Mouse (Mus musculus) T-cell, adult 2 months (primary cell): Measurements from ENCODE around the gene Pcyt1b.
A peak's percentile ranks its signal among the peaks of the same experiment; 100 is the strongest.

ENCODE experiments used
- DNase-seq: peaks from one replicate; pipeline ENCODE4 v3.0.0; 2022; ENCODE audit warnings: low spot score

Gene Pcyt1b

DNA sequence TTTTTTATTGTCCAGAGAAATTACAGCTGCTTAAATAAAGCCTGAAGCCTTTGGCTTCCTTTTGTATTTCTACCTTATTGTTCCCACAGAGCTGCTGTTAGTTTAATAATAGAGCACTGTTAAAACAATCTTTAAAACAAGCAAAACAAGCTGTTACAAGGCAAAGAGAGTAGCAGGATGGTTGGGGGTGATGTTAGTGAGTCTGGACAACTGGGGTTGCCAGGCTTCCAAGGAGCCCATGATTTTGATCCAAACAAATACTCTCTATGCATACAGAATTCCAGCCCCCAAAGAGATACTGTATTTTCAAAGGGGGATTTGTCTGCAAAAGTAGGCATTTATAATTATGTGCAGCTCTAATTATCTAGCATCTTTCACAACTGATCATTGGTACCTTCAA, 77.7 kb downstream of the Pcyt1b start:
- no peak for DNase-seq

DNA sequence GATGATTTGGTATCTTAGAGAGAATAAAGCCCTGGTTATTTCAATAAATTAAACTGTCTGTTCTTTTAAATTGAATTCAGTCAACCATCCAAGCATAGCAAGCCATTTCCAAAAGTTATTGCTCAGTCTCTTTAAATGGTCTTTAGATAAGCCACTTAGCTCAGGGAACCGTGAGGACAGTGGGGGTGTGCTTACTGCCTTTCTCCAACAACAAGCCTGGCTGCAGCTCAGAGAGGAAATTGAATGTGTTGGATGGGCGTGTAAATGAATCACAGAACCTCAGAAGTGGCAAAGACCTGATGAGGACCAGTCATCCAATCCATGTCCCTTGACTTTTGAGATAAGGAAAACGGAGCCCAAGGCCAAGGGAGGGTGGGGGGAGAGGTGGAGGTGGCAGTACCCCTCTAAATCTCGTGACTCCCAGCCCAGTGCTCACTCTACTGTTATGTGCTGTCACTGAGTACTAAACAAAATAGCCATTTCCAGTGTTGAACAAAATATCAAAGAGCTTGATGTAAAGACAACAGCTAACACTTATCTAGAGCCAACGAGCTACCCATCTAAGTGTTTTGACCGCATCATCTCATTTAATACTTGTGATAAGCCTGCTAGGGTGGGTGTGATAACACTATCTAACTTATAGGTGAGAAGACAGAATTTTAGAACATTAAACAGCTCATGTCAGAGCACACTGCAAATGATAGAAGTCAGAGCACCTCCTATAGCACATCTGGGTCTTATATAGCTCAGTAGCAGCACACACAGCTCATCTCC, 78.5 kb downstream of the Pcyt1b start:
- DNase-seq: no peak

DNA sequence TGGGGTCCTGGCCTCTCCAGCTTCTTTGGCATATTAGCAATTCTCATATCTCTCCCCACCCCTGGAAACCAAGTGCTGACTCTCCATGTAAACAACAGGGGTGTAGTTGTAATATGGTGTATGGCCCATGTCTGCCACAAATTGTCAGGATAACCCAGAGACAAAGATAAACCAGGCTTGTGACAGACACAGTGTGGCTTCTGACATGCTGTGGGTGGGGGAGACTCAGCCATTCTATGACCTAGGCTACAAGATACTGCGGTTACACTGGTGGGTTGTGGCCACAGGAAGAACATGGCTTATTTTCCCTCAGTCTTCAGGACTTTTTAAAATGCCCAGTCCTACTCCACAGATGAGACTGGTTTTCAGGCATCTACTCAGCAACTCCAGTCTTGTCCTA, 94.5 kb downstream of the Pcyt1b start:
- DNase-seq: no peak

DNA sequence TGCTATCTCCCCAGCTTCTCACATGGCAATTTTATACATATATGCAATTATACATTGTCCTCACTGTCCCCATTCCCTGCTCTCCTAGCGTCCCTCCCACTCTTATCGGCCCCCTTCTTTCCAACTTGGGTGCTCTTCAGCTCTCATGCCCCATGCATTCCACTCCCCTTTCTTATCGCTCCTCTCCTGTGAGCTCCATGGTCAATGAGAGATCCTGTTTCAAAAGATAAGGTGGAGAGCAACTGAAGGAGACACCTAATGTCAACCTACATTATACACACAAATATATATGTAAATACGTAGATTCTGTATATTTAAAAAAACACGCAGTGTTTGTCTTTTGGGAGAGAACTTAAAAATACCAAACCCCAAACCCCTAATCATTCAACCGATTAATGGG, 95.9 kb downstream of the Pcyt1b start:
- no peak for DNase-seq

DNA sequence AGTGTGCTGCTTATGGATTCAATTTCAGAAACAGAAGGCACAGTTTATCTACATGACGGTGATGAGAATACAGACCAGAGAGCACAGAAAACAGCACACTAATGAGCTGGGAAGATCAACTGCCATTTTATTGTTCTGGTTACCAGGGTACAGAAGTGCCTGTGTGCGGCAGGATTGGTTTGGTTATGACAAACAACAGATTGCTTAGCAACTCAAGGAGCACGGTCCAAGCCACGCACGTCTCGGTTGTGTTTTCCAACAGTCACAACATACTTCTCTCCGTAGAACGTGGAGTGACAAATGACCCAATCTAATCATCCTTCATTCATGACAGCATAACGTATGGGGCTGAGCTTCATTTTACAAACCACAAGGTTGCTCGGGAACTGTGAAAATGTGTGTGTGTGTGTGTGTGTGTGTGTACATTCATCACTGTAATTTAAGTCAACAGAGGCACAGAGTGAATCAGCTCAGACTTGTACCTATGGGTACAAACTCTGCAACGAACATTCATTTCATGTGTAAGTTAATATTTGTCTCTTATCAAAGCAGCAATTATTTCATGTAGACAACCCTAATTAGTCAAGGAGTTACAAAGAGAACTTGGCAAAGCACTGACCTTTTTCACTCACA, 100.7 kb downstream of the Pcyt1b start:
- DNase-seq: no peak

DNA sequence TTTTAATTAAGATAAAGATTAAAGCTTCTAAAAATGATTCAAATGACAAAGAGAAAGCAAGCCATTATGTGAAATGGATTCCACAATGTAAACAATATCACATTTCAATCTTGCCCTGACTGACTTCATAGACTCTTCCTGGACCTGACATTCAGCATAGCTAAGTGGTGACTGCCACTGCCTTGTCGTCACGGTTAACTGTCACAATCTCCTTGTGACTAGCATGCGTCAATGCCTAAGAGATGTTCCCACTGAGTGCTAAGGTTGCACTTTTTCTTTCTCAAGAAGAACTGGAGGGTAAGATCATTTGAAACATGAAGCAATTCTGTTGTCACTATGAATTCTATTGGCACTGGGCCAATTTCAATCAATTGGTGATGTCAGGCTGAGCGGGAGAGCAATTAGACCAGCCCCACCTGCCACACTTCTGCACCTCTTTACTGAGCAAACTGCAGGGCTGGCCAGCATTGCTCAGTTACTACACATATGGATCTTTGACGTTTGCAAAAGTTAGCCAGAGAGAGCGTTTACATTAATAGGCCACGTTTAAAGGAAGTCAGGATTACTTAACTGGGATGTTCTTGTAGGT, 102.3 kb downstream of the Pcyt1b start:
- DNase-seq: no peak

DNA sequence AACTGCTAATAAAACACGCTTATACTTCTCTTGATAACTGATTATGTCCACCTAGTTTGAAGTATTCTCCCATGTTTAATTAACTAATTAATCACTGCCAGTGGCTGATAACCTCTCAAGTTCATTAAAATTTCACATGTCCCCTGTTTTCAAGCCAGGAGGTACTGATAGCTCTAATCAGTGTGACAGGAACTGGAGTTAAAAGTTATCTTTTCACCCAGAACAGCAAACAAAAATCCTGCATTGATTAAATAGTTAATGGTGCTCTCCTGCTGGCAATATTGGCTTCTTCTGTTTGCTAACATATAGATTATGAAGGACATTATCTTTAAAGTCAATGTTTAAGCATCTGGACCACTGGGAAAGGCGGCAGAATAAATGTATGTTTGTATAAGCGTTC, 106.1 kb downstream of the Pcyt1b start:
- DNase-seq: no peak

DNA sequence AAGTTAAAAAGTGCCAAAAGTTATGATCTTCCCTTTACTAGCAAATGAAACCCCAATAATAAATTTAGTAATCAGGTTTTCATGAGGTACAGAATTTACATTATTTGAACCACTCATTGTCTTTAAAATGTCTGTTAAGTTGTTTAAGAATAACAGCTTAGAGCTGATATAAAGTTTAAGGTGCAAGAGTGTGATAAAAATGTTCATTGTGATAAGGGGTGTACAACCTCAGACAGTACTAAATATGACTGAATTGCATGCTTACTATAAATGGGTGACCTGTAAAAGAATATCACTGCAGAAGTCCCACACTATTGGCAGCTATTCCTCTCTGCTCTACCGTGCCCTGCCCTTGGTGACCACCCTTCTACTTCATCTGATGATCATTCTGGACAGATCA, 134.9 kb downstream of the Pcyt1b start:
- no peak for DNase-seq

DNA sequence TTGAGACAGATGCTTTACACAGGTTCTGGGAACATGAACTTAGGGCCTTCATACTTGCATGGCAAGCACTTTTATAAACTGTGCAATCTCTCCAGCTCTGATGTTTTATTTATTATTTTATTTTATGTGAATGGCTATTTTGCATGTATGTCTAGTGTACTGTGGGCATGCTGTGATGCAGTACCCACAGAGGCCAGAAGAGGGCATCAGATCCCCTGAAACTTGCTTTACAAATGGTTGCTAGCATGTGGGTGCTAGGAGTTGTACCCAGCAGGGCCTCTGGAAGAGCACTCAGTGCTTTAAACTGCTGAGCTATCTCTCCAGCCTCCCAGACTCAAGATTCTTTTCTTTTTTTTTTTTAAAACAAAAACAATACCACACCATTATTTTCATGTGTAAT, 138.5 kb downstream of the Pcyt1b start:
- DNase-seq: peak; percentile 43
